Mouse (Mus musculus) embryonic fibroblast, embryonic 13.5 days (primary cell): ENCODE data around the gene 2810004N23Rik.

ENCODE experiments used
- CTCF ChIP-seq: IDR thresholded peaks from 2 replicates; pipeline ENCODE4 v1.5.1; 2011; ENCODE audit warnings: mild to moderate bottlenecking, control low read depth, low read length, moderate library complexity, borderline replicate concordance; ENCODE audit not compliant: insufficient read depth
- POLR2A ChIP-seq: IDR thresholded peaks from 2 replicates; pipeline ENCODE4 v1.6.1; 2011; ENCODE audit warnings: low read depth, mild to moderate bottlenecking, control low read depth, low read length, moderate library complexity

GRCm38 (mm10) chr8:124867126-124867525 is 4.2 kb upstream of the 2810004N23Rik start:
- no peak for TF ChIP-seq POLR2A
- no peak for TF ChIP-seq CTCF
